Mouse (Mus musculus) B cell, adult 2 months (primary cell): ENCODE data around the gene Fars2.

ENCODE experiments used
- DNase-seq, 2 experiments: peaks; one replicate each; pipeline ENCODE4 v3.0.0; 2022

Fars2 gene

DNA sequence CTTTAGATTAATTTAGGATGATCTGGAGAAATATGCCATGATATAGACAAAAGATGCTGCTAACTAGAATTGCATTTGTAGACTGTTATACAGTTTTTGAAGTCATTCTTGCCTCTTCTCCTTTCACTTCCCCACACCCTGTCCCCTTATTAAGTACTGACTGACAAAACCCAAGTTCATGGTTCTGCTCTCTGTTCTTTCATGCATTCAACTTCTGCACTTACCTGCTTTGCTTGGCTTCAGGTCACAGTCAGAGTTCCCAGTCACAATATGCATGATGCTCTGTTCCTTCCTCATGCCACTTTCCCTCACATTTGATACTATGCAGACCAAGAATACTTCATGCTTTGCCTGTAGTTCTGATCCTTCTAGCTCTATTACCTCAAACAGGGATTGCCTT is 105.5 kb downstream of the Fars2 start:
- peak; percentile 17 to 26 for DNase-seq

DNA sequence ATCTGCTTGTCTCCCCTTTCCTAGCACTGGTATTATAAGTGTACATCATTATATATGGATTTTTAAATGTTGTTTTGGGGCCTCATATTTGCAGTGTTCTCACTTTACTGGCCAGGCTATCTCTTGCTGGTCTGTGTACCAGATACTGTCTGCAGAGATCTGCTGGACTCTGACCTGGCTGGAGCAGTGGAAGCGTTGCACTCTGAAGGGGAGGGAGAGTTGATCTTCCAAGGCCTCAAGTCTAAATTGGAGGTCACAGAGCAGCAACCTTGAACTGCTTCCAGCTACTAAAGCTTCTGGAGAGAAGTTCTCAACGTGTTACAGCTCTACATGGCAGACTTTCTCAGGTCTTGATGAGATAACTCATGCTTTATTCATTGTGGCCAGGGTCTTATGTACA is 107.2 kb downstream of the Fars2 start:
- DNase-seq: no peak

DNA sequence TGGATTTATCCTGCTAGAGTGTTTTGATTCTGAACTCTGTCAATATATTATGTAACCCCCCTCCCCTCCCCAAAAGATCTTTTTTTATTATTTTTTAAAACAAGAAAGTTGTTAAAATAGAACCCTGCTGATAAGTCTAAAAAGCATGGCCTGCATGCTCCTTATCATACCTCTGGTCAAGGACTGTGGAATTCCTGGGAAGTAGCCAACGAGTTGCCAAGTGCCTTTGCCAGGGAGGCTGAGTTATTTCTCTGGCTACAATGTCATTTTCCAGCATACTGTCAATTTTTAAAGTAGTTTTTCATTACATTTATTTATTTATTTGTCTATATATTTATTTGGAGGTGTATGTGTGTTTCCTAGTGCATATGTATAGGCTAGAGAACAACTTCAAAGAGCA is 125.0 kb downstream of the Fars2 start:
- DNase-seq: no peak

DNA sequence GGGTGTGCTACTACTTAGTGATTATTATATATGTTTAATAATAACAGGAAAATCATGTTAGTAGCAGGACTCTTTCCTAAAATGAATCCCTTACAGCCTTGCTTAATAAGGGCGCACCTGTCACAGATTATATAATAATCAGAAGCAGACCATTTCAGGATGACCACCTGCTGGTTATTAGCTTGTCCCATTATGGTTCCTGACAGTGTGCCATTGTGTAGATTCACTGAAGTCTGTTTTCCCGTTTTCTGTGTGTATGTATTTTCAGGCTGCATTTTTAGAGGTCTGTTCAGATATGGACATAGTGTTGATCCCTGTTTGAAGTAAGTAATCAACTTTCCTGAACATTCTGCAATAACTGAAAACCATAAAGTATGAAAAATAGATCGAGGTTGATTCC is 136.7 kb downstream of the Fars2 start:
- no peak for DNase-seq

DNA sequence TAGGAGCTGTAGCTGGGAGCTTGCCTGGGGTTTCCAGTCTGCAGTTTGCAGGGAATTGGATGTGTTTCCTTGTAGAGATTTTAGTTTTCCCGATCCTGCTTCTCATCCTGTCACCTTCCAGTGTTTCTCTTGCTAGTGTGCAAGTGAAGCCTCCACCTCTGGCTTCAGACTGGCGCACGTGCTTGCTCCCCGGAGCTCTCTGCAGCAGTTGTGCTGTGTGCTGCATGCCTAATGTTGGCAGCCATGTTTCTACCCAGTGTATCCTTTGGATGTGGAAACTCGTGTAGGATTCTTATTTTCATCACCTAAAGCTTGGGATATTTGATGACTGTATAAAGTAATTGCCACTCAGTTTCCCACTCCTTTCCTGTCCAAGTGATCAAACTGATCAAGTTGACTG is 140.0 kb downstream of the Fars2 start:
- no peak for DNase-seq

DNA sequence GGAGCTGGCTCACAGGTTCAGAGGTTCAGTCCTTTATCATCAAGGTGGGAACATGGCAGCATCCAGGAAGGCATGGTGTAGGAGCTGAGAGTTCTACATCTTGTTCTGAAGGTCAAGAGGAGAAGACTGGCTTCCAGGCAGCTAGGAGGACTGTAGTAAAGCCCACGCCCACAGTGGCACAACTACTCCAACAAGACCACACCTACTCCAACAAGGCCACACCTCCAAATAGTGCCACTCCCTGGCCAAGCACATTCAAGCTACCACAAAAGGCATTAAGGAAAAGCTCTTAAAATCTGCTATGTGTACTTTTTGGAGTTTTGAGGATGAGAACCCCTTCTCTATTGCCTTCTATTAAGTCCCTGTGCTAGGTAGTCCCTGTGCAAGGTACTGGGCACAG is 142.5 kb downstream of the Fars2 start:
- no peak for DNase-seq

DNA sequence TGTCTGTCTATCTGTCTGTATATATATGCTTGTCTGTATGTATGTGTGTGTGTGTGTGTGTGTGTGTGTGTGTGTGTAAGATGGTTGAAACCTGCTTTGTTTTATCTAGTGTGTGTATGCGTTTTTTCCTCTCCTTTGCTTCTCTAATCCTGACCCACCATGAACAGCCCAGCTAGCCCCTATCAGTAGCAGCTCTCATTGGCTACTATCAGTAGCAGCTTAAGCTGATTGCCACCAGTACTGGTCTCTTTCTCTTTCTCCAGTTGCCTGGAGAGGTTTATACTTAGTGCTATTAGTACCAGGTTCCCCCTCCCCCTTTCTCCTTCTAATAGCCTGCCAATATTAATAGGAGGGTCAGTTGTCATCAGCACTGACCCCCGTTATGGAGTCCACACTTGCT is 144.1 kb downstream of the Fars2 start:
- DNase-seq: no peak

DNA sequence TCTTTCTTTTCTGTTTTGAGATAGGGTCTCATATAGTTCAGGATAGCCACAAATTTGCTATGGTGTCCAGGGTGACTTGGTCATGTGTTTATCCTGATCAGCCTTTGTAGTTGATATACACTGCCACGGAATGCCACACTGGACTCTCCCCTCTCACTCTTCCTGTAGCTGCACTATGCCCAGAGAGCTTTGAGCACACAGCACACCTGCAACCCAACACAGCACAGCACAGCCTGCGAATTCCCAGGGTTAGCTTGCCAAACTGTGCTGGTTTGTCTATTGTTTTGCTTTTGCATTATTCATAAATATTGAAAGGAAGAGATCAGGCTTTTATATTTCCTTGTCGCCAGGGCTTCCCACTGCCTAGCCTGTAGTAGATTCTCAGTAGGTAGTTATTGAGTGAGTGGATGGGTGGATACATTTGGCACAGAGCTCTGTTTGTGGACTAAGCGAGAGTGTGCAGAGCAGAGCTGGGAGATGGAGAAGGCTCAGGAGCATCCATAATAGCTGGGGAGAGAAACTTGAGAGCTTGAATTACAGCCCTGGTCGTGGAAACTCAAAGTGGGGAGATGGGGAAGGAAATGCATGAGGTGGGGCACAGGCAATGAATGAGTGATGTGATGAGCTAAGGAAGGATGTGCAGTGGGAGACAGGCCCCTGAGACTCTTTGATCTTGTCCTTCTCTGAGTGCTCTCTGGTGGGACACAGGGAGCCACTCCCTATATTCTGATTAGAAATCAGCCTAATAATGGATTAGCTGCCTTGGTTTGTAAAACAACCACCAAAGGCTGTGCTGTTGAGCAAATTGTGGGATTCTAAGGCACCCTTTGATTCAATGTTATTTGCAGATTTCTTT is 146.3 kb downstream of the Fars2 start:
- no peak for DNase-seq

DNA sequence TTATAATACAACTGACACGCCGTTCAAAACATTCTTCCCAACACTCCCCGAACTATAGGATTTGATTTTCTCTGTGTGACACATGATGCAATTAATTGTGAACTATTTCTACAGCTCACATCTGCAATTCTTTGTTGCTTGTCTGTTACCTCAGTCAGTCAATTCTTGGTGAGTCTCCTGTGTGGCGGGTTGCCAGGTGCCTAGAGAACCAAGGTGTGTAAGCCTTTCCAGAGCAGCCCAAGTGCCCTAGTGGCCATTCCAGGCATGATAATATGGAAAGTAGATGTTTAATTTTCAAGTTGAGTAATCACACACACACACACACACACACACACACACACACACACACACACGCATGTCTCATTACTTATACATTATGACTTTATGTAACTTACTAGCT is 147.2 kb downstream of the Fars2 start:
- no peak for DNase-seq

DNA sequence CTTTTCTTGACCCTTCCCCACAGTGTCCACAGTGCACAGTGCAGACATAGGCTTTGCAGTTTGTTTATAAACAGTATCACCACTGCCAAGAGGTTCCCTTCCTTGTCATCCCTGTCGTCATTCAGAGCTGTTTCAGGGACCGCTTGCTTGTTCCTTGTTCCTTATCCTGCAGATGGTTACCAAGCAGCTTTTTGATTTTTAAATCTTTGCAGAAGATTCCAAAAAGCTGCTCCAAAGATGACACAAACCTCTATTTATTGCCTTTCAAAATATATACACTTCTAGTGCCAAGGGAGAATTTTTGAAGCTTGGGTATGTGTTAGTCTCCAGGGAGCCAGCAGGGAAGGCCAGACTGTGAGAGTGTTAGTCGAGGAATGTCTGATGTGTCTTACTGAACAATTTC is 148.1 kb downstream of the Fars2 start:
- no peak for DNase-seq

DNA sequence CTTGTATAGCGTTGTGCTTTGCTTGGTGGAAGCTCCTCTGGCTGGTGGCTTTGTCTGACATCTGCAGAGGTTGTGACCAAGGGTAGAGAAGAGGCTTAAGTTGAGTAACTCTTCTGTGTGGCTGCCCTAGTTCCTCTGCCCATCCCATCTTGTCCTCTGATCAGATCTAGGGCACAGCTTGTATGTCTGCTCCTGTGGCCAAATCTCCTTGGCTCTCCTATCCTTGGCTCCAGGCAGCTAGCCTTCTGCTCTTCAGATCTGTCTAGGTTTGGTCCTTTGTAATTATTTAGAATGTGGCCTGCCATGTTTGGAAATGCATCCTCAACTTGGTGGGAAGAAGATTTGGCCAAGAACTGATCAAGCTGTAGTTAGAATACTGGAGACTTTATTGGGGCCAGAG is 150.2 kb downstream of the Fars2 start:
- DNase-seq: no peak

DNA sequence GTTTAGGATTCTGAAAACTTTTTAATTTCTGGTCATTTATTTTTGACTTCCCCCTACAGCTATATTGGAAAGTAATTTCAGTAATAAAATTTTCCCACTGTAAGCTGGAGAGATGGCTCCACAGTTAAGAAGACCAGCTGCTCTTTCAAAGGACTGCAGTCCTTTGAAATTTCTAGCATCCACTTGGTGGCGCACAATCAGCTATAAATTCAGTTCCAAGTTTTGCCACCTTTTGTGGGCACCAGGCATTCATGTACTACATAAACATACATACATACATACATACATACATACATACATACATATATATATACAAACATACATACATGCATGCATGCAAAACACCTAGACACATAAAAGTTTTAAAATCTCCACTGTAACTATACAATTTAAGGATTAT is 153.7 kb downstream of the Fars2 start:
- no peak for DNase-seq

DNA sequence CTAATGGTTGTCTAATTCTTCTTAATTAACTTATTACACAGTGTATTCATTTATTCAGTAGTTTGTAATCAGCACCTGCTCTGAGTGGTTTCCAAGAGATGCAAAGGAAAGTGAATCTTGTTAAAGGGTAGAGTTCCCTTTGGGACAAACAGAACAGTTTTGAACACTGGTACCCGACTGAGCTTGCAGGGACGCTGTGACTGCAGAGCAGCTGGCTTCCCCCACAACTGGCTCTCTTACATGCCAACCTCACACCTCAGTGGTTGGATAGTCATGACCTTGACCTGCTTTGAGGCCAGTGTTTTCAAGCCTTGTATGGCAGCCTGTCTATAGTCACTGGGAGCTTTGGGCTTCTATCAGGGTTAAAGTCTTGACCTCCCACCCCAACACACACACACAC is 156.3 kb downstream of the Fars2 start:
- DNase-seq: no peak

DNA sequence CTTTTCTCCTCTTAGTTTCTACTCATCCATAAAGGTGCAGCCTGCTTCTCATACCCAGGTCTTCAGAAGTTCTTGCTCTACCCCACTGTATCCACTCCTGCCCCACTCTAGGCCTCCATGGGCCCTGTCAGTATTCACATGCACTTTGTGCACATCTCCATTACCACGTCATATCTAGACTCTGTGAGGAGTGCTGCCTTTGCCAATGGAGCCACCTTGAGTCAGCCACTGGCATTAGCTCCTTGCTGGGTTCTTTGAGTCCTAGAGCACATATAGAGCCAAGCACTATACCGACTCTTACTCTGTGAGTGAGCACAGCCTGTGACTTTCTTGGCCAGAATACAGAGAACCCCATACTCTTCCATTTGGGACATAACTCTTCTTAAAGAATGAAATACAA is 159.0 kb downstream of the Fars2 start:
- no peak for DNase-seq

DNA sequence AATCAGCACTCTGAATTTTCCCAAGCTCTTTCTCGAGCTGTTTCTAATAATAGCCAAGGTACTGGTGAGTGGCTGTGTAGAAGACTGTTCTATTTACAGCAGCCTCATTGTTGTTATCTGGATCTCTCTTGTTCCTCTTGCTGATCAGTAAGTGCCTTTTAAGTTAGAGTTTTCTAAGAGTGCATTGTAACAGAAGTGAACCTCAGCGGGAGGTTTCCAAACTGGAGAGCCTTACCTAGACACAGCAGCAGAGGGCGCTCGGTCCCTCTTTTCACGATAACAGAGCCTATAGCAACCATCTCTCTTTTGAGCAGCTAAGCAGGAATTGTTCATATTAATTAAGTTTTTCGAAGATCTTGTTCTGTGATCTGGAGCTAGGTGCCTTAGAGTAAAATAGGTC is 164.8 kb downstream of the Fars2 start:
- DNase-seq: peak; percentile 57 to 62

DNA sequence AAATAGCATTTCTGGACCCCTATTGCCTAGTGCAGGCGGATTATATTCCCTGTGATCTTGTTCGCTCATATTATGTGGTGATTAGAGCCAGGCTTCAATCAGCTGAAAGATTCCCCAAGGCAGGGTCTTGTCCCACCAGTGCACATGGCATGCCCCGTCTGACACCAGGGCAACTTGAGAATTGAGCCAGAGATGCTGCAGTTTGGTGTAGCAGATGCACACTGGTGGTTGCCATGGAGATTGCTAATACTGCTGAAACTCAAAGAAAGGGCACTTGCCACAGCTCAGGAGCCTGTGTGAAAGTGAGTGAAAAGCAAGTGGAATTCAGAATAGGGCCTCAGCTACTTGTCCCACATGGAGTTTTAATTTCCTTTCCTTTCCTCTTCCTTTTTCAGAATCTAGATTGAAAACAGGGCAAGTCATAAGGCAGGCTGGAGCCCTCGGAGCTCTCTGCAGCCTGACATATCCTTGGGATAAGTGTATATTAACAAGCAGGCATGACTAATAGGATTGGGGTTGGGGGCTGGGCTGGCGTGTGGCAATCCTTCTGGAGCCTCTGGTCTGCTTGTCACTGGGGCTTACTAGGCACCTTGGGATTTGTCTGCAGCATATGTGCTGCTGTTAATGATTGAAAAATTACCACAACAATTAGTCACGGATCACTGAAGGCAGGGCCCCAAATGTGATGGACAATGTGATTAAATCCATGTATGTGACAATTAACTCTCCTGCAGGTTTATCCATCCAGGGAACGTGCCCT is 165.8 kb downstream of the Fars2 start:
- DNase-seq: no peak

DNA sequence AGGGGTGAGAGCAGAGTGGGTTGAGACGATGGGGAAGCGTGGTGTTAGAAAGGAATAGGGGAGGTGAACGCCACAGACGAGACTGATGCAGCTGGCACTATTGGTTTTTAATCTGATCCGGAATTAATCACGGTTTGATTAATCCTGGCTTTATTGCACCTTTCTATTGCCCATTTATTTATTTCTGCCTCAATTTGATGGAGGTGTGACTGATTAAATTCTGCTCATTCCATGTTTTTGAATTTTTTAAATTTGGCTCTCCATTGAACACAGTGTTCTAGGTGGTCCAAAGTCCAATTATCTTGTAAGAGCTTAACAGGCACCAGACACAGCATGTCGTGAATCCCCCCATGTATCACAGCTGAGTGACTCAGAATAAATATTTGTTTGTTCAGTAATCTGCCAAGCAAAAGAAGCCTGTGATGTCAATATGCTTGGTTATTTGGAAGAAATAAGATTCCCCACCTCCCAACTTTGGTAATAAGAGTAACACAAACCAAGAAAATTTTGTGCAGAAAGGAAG is 166.4 kb downstream of the Fars2 start:
- DNase-seq: no peak

DNA sequence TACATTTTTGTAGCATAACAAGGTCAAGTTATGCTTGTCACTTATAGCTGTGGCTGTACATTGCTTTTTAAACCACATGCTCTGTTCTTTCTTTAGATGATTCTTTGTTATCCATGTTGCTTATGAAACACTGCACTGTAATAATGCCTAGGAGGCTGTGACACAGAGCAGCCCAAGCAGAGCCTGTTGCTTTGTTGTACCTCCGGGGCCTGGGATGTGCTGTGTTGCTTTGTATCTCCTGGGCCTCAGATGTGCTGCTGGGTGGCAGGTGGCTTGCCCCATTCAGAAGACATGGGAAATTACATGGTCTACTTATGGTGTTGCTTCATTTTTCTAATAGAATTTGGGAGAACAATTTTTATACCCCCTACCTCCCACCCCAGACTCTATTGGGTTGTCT is 166.9 kb downstream of the Fars2 start:
- DNase-seq: no peak

DNA sequence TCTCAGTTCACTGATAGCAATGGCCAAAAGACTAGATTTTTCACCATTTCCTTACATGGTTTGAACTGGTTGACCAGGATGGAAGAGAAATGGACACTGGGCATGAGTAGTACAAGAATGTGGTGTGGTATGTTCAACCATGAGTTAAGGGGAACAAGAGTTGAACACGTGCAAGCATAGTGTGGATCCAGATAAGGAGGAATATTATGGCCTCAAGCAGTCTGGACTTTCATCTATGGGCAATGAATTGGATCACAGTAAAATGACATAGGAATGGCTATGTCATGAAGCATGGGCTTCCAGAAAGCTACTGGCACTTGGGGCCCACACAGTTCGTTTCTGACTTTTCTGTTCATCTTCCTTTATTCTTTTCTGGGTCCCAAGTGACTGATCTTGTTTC is 168.0 kb downstream of the Fars2 start:
- DNase-seq: no peak

DNA sequence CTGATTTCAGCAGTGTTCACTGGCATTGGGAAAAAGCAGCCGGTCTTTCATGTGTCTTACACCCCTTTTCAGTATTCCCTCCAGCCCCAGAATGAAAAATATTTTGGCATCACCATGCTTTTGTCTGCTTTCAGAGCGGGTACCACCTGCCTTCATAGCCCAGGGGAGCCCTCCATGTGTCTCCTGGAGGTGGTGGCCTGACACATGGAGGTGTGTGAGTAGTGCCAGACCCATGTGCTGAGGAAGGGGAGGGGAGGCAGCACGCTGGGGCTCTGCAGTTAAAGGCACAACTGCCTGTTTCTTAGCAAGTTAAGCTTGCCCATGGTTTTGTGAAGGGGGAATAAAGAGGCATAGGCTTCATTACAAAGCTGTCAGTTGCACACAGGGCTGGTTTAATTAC is 176.3 kb downstream of the Fars2 start:
- no peak for DNase-seq

DNA sequence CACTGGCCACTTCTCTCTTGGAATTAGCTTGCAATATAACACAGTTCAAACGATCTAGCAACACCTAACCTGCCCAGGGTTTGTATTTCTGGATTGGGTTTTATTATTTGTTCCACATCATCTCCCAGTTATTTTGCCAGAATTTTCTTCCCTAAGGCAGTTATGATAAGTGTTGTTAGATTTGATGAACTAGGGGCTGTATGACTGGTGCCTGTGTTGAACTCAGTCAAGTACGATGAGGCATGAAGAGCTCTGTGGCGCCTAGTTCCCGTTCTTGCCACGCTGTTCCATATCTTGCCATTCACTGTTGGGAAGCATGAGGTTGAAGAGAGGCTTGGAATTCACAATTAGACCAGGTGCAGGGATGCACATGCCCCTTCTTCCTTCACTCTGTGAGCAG is 177.3 kb downstream of the Fars2 start:
- DNase-seq: no peak

DNA sequence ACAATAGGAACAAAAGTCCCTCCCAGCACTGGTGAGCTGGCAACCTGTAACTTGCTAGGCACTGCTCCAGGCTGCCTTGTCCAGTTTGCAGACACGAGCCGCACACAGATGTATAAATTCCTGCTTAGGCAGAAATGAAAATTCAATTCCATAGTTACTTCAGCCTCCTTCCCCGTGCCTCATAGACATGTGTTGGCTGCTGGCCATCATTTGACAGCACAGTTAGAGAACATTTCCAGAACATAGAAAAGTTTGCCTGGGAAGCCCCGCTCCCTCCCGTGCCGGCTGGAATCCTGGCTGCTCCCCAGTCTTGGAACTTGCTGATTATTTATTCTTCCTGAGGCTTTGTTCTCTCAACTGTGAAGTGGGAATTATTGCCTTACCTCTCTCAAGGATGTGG is 178.6 kb downstream of the Fars2 start:
- no peak for DNase-seq

DNA sequence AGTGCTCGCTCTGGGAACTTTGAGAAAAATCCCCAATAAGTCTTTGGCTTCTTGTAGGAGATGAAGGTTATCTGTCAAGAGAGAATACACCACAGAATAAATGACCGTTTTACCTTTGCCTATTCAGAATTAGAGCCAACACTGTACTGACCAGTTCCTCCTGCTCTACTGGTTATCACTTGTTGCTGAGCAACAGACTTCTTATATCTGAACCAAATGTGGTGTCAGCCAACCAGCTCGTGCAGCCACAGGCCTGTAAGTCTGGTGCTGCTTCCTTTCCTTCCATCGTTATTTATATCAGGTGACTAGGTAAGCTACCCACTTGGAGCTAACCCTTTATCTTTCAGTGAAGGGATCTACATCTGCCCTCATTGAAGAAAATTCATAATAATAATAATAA is 179.4 kb downstream of the Fars2 start:
- DNase-seq: no peak
